Mouse (Mus musculus) forebrain, embryonic 12.5 days (tissue): ENCODE results near the gene Pam. TPM values are rescaled to one million over a fixed set of nuclear protein-coding genes. Genes with fewer than 3 reads are reported as not detected.

Source experiments
- ATAC-seq: fragments of 200-750 bp; cut with Nextera tagmentation; 2 replicates; pipeline ENCODE4 v1.8.0; 2017; ENCODE audit warnings: moderate TSS enrichment; ENCODE audit not compliant: low FRiP score
- H3K27ac ChIP-seq: fragments of 300-500 bp; sonication (generic); 2 replicates; pipeline ENCODE4 v1.5.1; 2016; ENCODE audit warnings: mild to moderate bottlenecking
- H3K27me3 ChIP-seq: fragments of 300-500 bp; sonication (generic); 2 replicates; pipeline ENCODE4 v1.6.1; 2016; ENCODE audit warnings: mild to moderate bottlenecking
- H3K36me3 ChIP-seq: fragments of 300-500 bp; sonication (generic); replicated peaks from 2 replicates; pipeline ENCODE4 v1.6.1; 2016; ENCODE audit warnings: mild to moderate bottlenecking
- H3K4me1 ChIP-seq: fragments of 300-500 bp; sonication (generic); 2 replicates; pipeline ENCODE4 v1.6.1; 2016
- H3K4me2 ChIP-seq: fragments of 300-500 bp; sonication (generic); 2 replicates; pipeline ENCODE4 v1.6.1; 2016; ENCODE audit warnings: mild to moderate bottlenecking, moderate library complexity
- H3K4me3 ChIP-seq: fragments of 300-500 bp; sonication (generic); replicated peaks from 2 replicates; pipeline ENCODE4 v1.5.1; 2016; ENCODE audit warnings: mild to moderate bottlenecking
- H3K9ac ChIP-seq: fragments of 300-500 bp; sonication (generic); 2 replicates; pipeline ENCODE4 v1.6.1; 2016; ENCODE audit warnings: mild to moderate bottlenecking
- H3K9me3 ChIP-seq: fragments of 300-500 bp; sonication (generic); 2 replicates; pipeline ENCODE4 v1.6.1; 2016
- WGBS: fragments of 180-500 bp; shearing (Covaris S2); methylation state at CpG from one replicate; pipeline ENCODE4 v1.1.7; 2016; 5-methylcytosine and 5-hydroxymethylcytosine counted together
- polyA plus RNA-seq: library from polyadenylated mRNA; unstranded; fragments of >200 nt; fragmentation: Nextera tagmentation; extraction: Ambion mirVana; gene quantifications from 2 replicates; pipeline ENCODE4 v1.2.1, GENCODE M21; 2016

Gene Pam
- polyA plus RNA-seq, 1 experiment from 2014 or later: 29.8 TPM

DNA sequence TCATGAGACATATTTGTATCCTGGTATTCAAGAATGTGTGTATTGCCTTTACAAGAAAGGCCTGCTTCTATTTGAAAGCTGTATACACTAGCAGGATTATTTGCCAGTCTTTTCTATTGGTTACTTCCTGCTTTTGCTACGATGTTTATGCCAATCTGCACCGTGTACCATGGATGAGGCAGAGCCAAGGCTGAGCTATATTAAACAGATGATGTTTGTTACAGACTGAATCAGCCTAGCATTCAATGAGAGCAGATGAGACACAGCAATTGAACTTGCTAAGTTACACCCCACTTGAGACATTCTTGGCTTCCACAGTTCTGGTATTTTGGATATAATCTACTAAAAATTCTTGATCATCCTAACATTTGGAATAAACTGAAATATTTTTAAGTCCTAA is 267.9 kb downstream of the Pam start:
- Histone ChIP-seq H3K9ac (no peak overlapping the region), H3K27me3 (no peaks in the 10 kb centered on the region), H3K4me3 (no peak overlapping the region), H3K27ac (no peak overlapping the region), H3K4me1 (no peaks in the 10 kb centered on the region), H3K4me2 (no peak overlapping the region), H3K9me3 (no peaks in the 10 kb centered on the region), H3K36me3 (no peaks in the 10 kb centered on the region)
- 88% methylated on average over 2 of the region's 2 CpGs for WGBS
- ATAC-seq: no peak

DNA sequence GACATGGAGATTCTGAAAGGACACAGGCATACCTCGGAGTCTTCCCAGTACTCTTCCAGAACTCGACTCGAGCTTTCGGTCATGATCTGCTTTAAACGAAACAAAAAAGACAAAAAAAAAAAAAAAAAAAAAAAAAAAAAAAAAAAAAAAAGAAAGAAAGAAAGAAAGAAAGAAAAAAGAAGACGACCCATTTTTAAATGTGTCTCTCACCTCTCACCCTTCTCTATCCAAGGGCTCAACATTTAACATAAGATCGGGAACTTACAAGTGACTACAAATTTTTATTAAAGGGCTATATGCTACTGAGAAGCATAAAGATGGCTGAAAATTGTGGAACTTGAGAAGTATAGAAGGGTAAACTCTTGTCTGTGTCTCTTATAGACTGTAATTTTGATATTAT is 272.5 kb downstream of the Pam start:
- Histone ChIP-seq H3K27ac (no peak overlapping the region), H3K4me3 (no peak overlapping the region), H3K9ac (no peak overlapping the region), H3K27me3 (no peaks in the 10 kb centered on the region), H3K36me3 (no peaks in the 10 kb centered on the region), H3K9me3 (no peaks in the 10 kb centered on the region), H3K4me1 (no peaks in the 10 kb centered on the region), H3K4me2 (no peak overlapping the region)
- 90% methylated on average over 7 of the region's 7 CpGs for WGBS
- no peak for ATAC-seq

DNA sequence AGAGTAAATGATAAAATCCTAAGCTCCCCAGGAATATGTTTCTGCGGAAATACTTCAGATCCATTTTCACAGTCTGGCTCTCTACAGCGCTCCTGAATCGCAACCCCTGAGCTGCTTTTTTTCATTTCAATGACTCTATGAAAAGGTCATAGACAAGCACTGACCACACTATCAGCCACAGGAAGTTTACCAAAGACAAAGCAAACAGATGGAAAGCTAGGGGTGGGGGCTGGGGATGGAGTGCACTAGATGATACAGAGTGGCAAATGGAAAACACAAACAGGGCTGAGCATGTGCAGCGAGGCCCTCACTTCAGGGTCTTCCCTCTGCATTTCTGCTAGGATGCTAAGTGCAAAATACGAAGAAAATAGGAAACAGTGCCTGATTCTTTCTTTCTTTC is 273.2 kb downstream of the Pam start:
- Histone ChIP-seq H3K27me3 (no peaks in the 10 kb centered on the region), H3K4me2 (no peak overlapping the region), H3K27ac (no peak overlapping the region), H3K9ac (no peak overlapping the region), H3K9me3 (no peaks in the 10 kb centered on the region), H3K36me3 (no peaks in the 10 kb centered on the region), H3K4me3 (no peak overlapping the region), H3K4me1 (no peaks in the 10 kb centered on the region)
- WGBS: 94% methylated on average over 5 of the region's 5 CpGs
- no peak for ATAC-seq

DNA sequence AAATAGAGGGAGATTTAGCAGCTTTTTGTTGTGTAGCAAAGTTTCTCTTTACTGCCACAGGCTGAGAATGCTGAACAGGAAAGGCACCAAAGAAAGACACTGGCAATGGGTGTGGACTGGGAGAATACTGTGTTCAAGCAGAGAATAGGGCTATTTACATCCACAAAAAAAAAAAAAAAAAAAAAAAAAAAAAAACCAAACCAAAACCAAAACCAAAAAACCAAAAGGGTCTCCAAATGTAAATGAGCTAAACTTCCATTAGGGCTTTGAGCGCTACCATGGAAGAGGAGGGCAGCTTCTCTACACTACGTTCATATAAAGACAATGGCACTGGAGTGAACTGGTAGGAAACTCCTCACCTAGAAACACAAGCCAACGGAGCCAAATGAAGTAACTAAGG is 274.2 kb downstream of the Pam start:
- H3K4me3 ChIP-seq: no peak overlapping the region
- ATAC-seq: no peak
- H3K27ac ChIP-seq: no peak overlapping the region
- H3K27me3 ChIP-seq: no peaks in the 10 kb centered on the region
- no peak overlapping the region for H3K4me2 ChIP-seq
- H3K4me1 ChIP-seq: no peaks in the 10 kb centered on the region
- no peaks in the 10 kb centered on the region for H3K36me3 ChIP-seq
- no peak overlapping the region for H3K9ac ChIP-seq
- WGBS: 84% methylated on average over 3 of the region's 3 CpGs
- H3K9me3 ChIP-seq: no peaks in the 10 kb centered on the region

DNA sequence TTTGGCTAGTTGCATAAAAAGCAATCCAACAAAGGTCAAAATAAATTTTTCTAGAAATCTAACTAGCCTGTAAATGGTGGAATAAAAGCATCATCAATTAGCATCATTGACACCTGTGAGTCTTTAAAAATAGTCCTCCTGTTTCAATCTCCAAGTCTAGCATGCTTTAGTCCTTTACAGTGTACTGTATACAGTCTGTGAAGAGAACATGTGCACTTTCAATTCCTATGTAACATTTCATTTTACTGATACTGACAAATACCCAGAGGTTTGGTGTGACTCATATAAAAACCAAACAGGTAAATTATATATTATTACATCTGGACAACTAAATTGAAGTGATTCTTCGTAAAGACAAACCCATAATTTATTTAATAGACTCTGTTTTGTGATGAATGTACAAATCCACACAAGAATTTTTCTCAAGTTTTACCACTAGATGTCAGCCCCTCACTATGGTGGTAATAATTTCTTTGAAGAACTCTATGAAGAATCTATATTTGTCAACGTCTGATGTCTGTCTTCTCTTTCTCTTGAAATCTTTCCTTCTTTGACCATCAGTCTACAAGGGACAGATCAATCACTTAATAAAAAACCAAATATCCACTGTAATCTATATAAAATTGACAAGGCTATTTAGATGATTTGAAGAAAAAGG is 286.1 kb downstream of the Pam start:
- no peak overlapping the region for H3K9ac ChIP-seq
- H3K4me1 ChIP-seq: no peaks in the 10 kb centered on the region
- WGBS: 56% methylated on average over 2 of the region's 2 CpGs
- H3K4me3 ChIP-seq: no peak overlapping the region
- H3K27me3 ChIP-seq: no peaks in the 10 kb centered on the region
- H3K27ac ChIP-seq: no peak overlapping the region
- no peaks in the 10 kb centered on the region for H3K36me3 ChIP-seq
- ATAC-seq: peak; percentile 55; the same call in 1 of the 2 replicates
- H3K9me3 ChIP-seq: no peaks in the 10 kb centered on the region
- no peak overlapping the region for H3K4me2 ChIP-seq

DNA sequence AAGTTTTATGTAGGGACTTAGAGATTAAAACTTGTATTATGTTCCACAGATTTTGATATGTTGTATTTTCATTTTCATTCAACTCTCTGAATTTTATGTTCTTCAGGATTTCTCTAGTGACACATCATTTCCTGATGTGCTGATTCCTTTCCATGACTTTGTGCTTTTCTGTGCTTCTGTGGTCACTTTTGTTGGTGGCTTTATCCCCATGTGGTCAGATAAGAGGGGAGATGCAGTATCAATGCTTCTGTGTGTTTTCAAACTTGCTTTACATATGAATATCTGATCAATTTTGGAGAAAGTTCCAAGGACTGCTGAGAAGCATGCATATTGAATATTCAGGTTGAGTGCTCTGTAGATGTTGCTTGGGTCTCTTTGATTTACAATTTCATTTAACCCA is 290.9 kb downstream of the Pam start:
- no peak overlapping the region for H3K4me3 ChIP-seq
- no peaks in the 10 kb centered on the region for H3K4me1 ChIP-seq
- ATAC-seq: no peak
- H3K36me3 ChIP-seq: no peaks in the 10 kb centered on the region
- no peak overlapping the region for H3K27ac ChIP-seq
- no peaks in the 10 kb centered on the region for H3K27me3 ChIP-seq
- H3K9me3 ChIP-seq: no peaks in the 10 kb centered on the region
- no peak overlapping the region for H3K9ac ChIP-seq
- no peak overlapping the region for H3K4me2 ChIP-seq

DNA sequence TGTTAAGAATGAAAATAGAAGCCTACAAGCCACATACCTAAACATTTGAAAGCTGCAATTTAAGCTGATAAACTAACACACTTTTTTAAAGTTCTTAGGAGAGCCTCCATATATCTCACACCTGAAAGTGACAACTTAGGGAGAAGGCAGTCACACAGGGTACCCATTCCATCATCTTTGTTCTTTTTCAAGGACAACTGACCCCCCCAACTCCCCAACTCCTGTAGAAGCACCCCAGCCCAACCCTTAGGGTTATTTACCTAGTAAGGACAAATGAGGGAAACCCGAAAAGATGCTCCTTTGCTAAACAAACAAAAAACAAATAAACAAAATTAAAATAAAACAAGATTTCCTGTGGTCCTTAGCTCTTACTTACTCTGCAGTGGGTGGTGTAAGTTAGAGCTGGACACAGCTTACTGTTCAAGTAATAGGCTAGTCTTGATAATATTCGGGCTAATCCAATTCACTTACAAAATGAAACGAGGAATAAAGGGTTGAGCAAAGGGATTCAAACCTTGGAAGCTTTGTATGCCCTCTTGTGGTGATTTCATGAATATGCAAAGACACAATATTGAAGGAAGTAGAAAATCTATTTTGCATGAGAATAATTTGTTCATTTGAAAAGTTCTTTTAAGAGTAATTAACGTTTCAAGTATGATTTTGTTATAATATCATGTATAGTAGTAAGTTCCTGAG is 293.1 kb downstream of the Pam start:
- 0 out of 2 replicates have a peak, but pooled peaks have one; percentile 41 for ATAC-seq
- 45% methylated on average over 4 of the region's 4 CpGs for WGBS
- H3K36me3 ChIP-seq: no peaks in the 10 kb centered on the region
- H3K27ac ChIP-seq: no peak overlapping the region
- H3K9me3 ChIP-seq: no peaks in the 10 kb centered on the region
- H3K27me3 ChIP-seq: no peaks in the 10 kb centered on the region
- no peaks in the 10 kb centered on the region for H3K4me1 ChIP-seq
- H3K4me3 ChIP-seq: no peak overlapping the region
- no peak overlapping the region for H3K4me2 ChIP-seq
- no peak overlapping the region for H3K9ac ChIP-seq

DNA sequence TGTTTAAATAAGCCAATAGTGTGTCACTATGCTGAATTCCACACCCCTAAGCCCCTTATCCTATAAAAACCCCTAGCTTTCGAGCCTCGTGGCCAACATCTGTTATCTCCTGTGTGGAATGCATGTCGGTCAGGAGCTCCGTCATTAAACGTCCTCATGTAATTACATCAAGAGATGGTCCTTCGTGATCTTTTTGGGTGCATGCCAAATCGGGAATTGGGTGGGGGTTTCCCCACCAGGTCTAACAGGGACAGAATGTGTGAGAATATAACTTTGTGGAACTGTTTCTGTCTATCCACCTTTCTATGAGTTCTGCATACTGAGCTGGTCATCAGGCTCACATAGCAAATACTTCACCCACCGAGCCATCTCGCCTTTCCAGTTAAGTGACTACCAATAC is 299.5 kb downstream of the Pam start:
- no peak overlapping the region for H3K27ac ChIP-seq
- WGBS: 91% methylated on average over 9 of the region's 9 CpGs
- no peaks in the 10 kb centered on the region for H3K36me3 ChIP-seq
- H3K4me3 ChIP-seq: no peak overlapping the region
- no peaks in the 10 kb centered on the region for H3K4me1 ChIP-seq
- no peaks in the 10 kb centered on the region for H3K9me3 ChIP-seq
- no peak overlapping the region for H3K9ac ChIP-seq
- no peaks in the 10 kb centered on the region for H3K27me3 ChIP-seq
- no peak for ATAC-seq
- H3K4me2 ChIP-seq: no peak overlapping the region

DNA sequence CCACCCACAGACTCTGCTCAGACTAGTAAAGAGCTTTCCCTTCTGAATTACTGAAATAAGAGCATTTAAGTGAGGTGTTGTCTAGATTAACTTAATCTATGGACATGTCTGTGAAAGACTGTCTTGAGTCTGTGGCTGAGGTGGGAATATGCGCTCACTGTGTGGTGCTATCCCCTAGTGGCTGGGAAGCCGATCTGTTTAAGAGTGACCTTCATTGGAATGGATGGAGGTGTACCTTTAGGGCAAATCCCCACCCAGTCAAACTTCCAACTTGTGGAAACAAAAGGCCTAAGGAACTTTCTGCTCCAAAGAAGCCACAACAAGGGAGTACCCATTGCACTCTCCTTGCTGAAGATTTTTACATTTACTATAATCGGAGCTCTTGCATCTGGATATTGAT is 301.3 kb downstream of the Pam start:
- no peak overlapping the region for H3K27ac ChIP-seq
- H3K4me1 ChIP-seq: no peaks in the 10 kb centered on the region
- no peaks in the 10 kb centered on the region for H3K27me3 ChIP-seq
- no peaks in the 10 kb centered on the region for H3K36me3 ChIP-seq
- no peak overlapping the region for H3K4me2 ChIP-seq
- no peak overlapping the region for H3K4me3 ChIP-seq
- ATAC-seq: no peak
- H3K9me3 ChIP-seq: no peaks in the 10 kb centered on the region
- 91% methylated on average over 3 of the region's 3 CpGs for WGBS
- no peak overlapping the region for H3K9ac ChIP-seq

DNA sequence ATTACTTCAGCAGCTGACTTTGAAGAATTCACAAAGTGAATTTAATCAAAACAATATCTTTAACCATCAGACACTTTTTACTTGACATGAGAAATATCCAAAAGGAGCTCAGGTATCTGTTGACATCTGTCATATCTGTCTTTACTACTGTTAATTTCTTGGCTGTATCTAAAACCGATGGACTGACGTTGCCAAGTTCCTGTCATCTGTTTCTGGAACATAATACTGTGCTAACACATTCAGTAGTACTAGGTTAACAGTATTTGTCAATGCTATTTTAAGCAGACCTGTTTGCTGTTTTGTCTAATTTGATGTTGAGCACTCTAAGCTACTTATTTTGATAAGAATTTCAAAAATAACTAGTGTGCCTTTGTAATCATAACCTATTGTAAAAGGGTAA is 307.0 kb downstream of the Pam start:
- no peaks in the 10 kb centered on the region; the same call in 1 of the 2 replicates for H3K36me3 ChIP-seq
- H3K4me1 ChIP-seq: no peaks in the 10 kb centered on the region
- ATAC-seq: no peak
- no peak overlapping the region for H3K9ac ChIP-seq
- H3K9me3 ChIP-seq: no peaks in the 10 kb centered on the region
- H3K4me2 ChIP-seq: no peak overlapping the region
- H3K27ac ChIP-seq: no peak overlapping the region
- no peaks in the 10 kb centered on the region for H3K27me3 ChIP-seq
- H3K4me3 ChIP-seq: no peak overlapping the region
- WGBS: 94% methylated on average over 2 of the region's 2 CpGs

DNA sequence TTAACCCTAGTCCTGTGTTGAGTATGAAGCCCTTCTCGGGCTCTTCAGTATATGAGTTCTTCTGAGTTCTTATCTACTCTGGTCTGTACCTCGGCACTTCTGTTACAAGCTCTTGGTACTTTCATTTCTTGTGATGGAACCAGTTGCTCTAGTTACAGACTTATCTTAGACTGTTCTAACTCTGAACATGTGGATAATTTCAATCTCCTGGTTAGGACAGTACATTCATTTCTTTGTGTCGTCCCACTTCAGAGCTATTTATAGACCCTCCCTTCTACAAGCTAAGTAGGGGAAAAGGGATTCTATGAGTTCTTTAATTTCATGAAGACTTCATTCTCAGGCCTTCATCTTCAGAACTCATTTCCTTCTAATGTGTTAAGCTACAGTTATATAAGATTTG is 307.8 kb downstream of the Pam start:
- Histone ChIP-seq H3K4me1 (no peaks in the 10 kb centered on the region), H3K36me3 (no peaks in the 10 kb centered on the region; the same call in 1 of the 2 replicates), H3K27me3 (no peaks in the 10 kb centered on the region), H3K27ac (no peak overlapping the region), H3K4me3 (no peak overlapping the region), H3K9ac (no peak overlapping the region), H3K9me3 (no peaks in the 10 kb centered on the region), H3K4me2 (no peak overlapping the region)
- 92% methylated on average over 3 of the region's 3 CpGs for WGBS
- no peak for ATAC-seq

DNA sequence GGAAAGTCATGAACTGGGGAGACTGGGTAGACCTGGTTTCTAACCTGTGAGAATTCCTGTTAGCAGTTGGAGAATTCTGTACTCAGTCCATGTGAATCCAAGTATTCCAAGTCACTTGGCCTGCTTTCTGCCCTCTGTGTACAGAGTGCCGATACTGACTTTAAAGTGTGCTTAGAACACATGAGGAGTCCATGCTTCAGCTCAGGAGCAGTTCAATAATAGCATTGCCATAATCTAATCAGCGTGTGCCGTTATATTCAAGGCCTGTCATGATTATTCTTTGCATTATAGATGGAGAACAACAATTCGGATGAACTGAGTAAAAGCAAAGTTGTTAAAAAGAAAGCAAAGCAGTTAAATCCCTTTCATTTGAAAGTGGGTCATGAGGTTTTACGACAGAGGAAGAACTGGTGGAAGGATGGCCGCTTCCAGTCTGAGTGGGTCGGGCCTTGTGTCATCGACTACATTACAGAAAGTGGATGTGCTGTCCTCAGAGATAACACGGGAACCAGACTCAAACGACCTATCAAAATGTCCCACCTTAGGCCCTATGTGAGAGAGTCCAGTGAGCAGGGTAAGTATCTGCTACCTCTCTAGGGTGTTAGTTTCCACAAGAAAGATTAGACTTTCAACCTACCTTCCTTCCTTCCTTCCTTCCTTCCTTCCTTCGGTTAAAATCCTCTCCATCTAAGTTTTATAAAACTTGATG is 309.6 kb downstream of the Pam start:
- Histone ChIP-seq H3K27me3 (no peaks in the 10 kb centered on the region), H3K36me3 (no peaks in the 10 kb centered on the region; the same call in 1 of the 2 replicates), H3K4me3 (no peak overlapping the region), H3K4me1 (no peaks in the 10 kb centered on the region), H3K27ac (no peak overlapping the region), H3K4me2 (no peak overlapping the region), H3K9ac (no peak overlapping the region), H3K9me3 (no peaks in the 10 kb centered on the region)
- 92% methylated on average over 11 of the region's 11 CpGs for WGBS
- no peak for ATAC-seq

DNA sequence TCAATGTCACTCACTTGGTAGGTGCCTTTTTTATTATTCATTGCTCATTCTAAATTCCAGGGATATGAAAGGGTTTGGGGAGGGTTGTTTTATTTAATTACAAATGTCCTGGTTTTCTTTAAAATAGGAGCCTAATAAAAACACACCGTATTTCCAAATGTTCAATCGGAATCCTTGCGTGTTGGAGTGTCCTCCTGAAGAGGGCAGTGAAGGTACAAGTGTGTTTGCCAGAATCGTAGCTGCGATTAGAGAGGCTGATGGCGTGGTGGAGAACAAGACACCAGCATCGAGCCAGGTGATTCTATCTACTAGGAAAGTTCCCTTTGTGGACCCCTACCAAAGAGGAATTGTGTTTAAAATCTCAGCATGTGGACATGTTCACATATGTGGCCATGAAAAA is 310.5 kb downstream of the Pam start:
- Histone ChIP-seq H3K36me3 (no peaks in the 10 kb centered on the region; the same call in 1 of the 2 replicates), H3K4me2 (no peak overlapping the region), H3K4me1 (no peaks in the 10 kb centered on the region), H3K9me3 (no peaks in the 10 kb centered on the region), H3K4me3 (no peak overlapping the region), H3K27me3 (no peaks in the 10 kb centered on the region), H3K9ac (no peak overlapping the region), H3K27ac (no peak overlapping the region)
- ATAC-seq: no peak
- WGBS: 73% methylated on average over 7 of the region's 7 CpGs
